Mouse (Mus musculus) urinary bladder, postnatal 25 days (tissue): ENCODE data around the gene Neurog3.

ENCODE experiments used
- DNase-seq: peaks from one replicate; pipeline ENCODE4 v3.0.0; 2022; ENCODE audit warnings: low spot score

The Neurog3 gene

DNA sequence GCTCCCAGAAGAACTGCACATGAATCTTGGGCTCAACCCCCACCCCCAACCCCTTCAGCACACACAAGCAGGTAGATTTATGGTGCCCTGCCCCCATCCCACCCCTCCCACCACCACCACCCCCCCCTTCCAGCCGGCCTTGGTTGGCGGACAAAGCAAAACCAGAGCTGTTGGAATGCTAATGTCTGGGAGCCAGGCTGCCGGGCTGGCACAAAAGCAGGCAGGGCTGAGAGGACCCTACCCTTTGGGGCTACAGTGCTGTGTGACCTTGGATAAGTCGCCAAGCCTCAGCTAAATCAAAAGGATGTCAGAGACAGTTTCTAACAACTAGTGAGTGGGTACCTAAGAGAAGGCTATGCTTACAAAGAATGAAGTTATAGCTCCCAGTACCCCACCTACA, 4.3 kb downstream of the Neurog3 start:
- no peak for DNase-seq

DNA sequence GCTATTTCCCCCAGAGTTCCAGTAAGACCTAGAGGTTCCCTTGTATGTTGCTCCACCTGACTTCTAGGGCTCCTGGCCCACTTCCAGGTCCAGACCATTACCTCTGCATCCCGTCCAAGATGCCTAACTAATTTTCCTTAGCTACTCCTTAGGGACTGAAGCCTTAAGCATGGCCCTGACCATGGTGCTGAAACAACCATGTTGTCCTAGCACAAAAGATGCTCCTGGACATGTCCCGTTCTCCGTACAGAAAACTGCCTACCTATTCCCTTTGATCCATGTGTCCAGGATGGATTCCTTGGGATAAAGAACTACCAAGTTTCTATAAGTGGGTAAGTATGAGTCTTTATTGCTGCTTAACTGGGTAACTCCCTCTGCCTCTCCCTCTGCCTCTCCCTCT, 5.2 kb downstream of the Neurog3 start:
- no peak for DNase-seq

DNA sequence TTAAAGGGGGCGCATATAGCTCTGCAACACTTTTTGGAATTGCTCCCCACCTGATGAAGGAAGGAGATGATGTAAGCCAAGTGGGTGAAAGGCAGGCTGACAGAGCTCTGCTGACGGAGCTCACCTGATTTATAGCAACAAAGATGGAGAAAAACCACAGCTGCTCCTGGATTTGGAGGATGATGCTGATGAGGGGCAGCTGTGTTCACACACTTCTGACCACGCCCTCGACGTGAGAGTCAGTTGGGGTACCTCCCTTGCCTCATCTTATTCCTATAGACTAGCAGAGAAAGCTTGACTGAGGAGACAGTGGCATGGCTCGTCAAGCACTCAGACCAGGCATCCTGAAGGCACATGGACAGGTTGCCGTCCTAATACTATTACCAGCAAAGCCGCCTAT, 10.9 kb downstream of the Neurog3 start, which contains the start of gene Fam241b:
Gene Fam241b, minus strand, starts transcription at position 101 of the 400 bp plus-strand sequence.
- DNase-seq = no peak

DNA sequence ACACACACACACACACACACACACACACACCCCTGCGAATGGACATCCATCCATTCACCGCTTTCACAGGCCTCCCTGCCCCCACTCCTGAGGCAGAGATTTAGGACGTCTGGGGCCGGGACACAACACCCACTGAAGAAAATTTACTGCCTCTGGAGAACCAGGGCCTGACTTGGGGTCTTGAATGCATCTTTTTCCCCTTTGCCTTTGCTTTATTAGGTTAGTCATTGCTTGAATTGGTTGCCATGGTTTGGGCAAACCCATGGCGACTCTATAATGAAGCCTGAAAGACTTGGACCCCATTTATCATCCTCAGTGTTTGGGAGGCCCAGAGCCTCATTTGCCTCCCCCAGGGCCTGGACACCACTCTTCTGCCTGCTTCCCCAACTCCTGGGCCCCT, 13.1 kb downstream of the Neurog3 start:
- no peak for DNase-seq

DNA sequence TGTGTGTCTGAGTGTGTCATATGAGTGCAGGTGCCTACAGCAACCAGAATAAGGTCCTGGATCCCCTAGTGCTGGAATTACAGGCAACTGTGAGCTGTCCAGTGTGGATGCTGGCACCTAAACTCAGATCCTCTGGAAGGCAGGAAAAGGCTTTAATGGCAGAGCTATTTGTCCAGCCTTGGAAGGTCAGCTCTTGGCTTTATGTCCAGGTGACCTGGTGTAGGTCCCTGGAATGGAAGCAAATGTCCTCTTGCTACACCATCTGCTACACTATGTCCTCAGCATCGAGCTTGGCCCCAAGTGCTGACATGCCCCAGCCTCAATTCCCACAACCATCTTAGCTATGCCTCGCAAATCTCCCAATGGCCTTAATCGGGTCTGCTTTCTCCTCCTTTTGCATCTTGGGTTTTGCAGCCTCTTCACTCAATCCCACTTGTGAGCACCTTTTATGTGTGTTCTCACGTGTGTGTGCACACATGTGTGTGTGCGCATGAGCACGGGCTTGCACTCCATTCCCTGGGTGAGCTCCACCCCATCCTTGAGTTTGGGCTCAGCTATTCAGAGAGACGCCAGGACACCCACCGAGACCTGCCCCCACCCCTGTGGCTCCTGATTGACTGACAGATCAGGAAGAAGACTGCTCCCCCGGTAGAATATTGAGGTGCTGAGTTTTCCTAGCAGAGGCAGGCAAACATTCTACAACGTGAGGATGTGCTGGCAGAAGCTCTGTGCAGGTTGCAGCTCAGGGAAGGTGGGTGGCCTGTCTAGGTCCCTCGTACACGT, 14.8 kb downstream of the Neurog3 start:
- no peak for DNase-seq

DNA sequence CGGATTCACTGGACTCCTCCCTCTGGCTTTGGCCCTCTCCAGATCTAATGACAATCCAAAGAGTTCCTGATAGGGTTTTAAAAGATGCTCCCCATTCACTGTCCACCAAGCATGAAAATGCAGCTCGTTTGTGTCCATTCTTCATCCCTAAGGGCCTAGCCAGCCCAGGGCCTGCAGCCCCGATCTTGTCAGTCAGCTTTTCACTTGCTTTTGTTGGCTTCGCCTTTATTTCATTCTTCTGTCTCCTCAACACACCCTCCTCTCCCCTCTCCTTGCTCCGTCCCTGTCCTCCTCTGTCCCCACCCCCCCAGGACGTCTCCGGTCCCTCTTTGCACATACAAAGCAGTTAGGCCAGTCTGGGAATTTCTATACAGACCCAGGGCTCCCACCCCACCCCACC, 17.0 kb downstream of the Neurog3 start:
- no peak for DNase-seq

DNA sequence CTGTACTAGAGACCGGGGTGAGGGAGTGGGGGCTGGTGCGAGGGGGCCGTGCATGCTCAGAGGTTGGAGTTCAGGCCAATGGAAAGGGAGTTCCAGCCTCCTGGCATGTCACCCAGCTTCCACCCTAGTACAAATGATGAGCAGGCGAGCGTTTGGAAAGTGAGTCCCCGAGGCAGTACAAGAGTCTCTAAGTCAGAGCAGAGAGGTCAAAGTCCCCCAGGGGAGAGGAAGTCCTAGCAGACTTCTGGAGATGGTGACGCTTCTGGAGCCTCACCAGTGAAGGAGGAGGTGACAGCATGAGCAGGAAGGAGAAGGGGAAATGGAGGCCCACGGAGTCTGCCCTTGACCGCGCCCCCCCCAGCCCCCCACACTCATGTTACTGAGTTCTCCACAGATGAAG, 29.5 kb downstream of the Neurog3 start:
- DNase-seq = no peak

DNA sequence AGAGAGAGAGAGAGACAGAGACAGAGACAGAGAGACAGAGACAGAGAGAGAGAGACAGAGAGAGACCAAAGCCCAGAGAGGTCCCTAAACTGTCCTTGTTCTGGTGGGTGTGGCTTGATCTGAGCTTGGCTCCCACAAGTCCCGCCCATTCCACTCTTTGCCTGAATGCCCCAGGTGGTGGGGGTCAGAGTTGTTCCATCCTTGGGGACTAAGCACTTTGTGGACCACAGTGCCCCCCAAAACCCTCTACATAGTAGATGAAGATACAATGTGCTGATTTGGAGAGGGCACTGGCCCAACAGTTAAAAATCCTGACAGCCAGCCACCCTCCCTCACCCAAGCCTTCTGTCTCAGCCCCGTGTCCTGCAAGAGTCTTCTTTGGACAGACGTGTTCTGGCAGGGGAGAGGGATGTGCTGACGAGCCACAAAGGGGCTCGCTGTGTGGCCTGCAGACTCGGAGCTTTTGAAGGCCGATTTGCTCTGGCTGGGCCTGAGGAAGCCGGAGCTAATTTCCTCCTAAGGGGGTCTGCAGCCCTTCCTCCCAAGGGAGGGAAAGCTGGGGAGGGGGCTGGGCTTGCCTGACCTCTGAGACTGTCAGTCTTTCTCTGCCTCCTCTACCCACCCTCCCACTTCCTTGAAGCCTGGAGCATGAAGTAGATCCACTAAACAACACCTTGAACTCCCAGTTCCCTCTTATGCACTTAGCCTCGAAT, 40.1 kb downstream of the Neurog3 start:
- DNase-seq = no peak

DNA sequence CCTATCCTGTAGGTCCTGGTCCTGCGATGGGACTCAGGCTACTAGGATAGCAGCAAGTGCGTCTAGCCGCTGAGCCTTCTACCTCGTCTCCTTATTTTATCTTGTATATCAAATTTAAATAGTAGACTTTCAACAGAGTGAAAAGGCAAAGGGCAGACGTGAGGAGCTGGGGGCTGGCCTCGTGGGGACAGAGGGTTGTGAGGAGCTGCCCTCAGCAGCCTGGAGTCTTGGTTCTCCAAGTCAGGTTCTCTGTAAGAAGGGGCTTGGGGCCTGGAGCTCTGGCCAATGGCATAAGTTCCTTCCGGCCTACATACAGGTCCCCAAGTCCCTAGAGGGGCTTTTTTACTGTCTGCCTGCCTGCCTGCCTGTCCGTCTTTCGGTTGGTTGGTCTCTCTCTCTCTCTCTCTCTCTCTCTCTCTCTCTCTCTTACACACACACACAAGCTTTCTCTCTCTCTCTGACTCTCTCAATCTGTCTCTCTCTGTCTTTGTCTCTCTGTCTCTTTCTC, 41.1 kb downstream of the Neurog3 start:
- no peak for DNase-seq

DNA sequence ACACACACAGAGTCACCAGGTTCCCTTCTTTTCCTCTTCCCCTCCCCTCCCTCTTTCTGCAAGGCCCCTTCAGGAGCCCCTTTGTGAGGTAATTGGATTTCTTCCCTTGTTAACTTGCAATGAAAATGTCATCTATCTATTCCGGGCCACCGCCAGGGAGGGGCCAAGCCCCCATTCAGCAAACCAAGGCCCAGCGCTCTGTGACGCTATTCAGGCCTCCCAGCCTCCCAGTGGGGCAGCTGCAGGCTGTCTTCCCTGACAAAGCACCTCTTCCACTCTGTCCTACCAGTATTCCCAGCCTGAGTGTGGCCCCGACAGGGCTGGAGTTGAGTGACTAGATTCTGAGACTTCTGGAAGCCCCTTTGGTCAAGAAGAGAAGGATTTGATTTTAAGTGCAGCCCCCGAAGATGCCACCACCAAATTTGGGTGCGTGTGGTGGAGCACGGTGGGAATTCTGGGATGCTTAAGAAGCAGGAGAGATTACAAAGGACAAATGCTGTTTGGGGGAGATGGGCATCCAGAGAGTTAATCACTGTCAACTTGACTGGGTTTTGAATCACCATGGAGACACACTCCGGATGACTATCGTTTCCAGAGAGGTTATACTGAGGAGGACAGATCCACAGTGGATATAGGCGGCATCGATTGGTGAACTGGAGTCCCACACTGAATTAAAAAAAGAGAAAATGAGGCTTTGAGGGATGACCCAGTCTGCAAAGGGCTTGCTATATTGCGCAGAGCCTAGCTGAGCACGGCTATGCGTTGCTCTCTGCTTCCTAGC, 41.8 kb downstream of the Neurog3 start:
- DNase-seq = no peak

DNA sequence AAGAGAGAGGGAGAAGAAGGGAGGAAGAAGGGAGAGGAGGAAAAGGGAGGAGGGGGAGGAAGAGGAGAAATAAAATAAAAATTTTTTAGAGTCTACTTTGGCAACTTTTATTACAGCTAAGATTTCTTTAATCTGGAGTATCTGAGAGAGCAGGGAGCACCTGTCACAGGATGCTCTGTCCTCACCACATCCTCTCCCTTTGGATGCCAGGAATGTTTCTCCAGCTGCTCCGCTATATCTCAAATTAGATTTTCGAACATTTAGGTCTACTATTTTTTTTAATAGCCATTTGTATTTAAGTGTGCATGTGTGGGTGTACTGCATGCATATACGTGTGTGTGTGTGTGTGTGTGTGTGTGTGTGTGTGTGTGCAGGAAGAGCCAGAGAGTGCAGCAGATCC, 47.1 kb downstream of the Neurog3 start:
- no peak for DNase-seq

DNA sequence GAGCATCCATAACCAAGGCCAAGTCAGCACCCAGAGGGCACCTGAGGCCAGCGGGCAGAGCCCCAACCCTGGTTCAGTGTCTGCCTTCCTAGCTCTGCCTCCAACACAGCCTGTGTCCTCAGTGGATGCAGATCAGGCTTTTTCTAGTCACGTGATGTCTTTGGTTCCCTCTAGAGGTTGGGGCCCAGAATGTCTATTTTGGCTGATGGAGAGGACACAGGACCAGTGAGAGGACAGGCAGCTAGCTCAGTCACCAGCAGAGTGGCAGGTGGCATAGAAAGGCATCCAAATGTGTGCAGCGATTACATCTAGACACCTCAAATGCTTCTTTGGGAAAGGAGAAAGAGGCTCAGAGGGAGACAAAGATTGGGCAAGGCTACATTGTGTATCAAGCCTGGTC, 48.8 kb downstream of the Neurog3 start:
- DNase-seq = no peak

DNA sequence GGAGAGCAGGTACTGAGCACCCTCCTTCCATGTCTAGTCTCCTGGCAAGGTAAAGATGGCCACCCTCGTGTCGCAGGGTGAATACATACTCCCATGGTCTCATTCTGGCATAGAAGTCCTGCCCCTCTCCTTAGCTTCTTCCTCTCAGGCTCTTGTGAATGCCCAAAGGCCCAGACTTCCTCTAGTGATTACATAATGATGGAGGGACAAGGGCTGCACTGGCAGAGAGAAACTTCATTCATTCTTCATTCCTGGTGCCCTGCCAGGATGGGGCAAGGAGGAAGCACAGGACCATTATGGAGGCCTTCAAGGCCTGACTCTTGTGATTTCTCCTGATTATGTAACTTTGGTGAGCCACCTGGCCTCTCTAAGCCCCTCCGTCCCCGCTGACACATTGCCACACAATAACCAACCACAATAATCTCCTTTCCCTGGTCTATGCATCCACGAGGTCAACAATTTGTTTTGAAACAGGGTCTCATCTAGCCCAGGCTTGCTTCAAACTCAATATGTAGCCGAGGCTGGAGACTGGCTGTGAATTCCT, 49.7 kb downstream of the Neurog3 start:
- no peak for DNase-seq

DNA sequence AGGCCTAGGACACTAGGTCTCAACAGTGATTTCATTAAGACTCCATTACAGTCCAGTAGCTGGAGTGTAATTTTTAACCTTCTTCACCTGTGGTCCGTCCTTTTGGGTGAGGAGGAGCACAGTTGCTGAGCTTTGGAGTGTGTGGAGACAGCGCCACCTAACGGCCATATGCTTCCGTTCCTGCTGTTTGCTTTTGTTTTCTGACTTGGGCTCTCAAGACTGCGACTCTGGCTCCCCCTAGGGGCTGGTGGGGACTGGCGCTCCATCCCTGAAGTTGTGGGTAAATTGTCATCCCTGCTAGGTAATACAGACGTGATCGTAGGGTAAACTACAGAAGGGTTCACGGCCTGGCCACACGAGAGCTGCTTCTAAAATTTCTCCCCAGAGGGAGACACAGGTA, 50.2 kb downstream of the Neurog3 start:
- DNase-seq = peak; percentile 97
